Mouse (Mus musculus) cerebral cortex, adult 2 months (tissue): ENCODE data around the gene Sprn.

Source experiments
- WGBS: fragments of 180-500 bp; shearing (Covaris S2); methylation state at CpG from one replicate; pipeline ENCODE4 v1.1.7; 2018; 5-methylcytosine and 5-hydroxymethylcytosine counted together

Sprn gene

GRCm38 (mm10) chr7:140144550-140144949 lies 10.1 kb downstream of the Sprn start:
- 90% methylated on average over 4 of the region's 4 CpGs for WGBS

GRCm38 (mm10) chr7:140141350-140141749 lies 13.3 kb downstream of the Sprn start:
- 6% methylated on average over 14 of the region's 14 CpGs for WGBS

DNA sequence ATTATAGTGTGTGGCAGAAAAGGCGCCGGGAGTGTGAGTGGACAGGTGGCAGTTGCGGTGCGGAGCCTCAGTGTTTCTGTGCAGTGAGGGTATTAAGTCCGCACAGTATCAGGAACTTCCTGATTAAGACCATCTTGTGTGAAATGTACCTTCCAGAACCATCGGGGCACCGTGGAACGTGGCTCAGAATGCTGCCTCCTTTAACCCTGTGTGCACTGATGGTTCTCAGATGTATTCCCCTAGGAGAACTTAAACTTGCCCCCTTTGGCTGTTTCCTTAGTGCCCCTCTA lies 16.7 kb downstream of the Sprn start:
- 0% methylated on average over 8 of the region's 8 CpGs for WGBS

GRCm38 (mm10) chr7:140137135-140138020 lies 17.3 kb downstream of the Sprn start, which contains the start of gene Mtg1:
Gene Mtg1, plus strand, starts transcription at chr7:140137564.
- WGBS: 2% methylated on average over 39 of the region's 39 CpGs

GRCm38 (mm10) chr7:140135106-140135770 lies 19.4 kb downstream of the Sprn start:
- 89% methylated on average over 5 of the region's 5 CpGs for WGBS

- 86% methylated on average over 7 of the region's 7 CpGs for WGBS
Measured at GRCm38 (mm10) chr7:140134033-140134432, 20.6 kb downstream of the Sprn start.

DNA sequence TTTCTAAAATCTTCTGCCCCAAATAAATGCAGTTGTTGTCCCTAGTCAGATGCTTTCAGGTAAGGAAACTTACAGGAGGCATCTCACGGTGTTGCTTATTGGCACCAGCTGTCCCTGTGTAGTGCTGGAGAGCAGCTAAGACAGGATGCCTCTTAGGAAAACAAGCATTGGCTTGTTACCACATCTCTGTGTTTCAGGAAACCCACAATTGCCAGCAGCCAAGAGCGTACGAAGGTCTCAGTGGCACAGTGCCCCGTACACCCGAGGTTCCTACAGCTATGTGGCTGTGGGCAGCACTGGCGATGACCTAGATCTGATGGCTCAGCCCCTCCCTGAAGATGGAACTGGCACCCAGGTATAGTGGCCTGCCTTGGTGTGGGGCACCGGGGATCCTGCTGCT lies 22.5 kb downstream of the Sprn start:
- 87% methylated on average over 7 of the region's 7 CpGs for WGBS

DNA sequence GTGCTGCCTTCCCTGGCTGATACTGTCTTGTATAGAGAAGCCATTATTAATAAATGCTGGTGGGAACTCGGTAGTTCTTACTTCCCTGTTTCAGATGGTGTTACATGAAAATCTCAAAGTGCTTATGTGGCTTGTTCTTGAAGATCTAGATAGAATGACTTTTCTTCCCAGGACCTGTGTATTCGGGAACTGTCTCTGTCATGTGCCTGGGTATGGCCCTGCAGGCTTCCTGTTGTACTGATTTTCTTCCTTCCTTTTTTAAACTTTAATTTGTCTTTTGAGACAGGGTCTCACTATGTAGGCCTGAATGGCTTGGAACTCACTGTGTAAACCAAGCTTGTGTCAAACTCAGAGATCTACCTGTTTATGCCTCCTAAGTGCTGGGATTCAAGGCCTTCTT lies 26.8 kb downstream of the Sprn start:
- 90% methylated on average over 2 of the region's 2 CpGs for WGBS

- WGBS: 84% methylated on average over 3 of the region's 3 CpGs
Measured at GRCm38 (mm10) chr7:140126934-140127333, 27.7 kb downstream of the Sprn start.

DNA sequence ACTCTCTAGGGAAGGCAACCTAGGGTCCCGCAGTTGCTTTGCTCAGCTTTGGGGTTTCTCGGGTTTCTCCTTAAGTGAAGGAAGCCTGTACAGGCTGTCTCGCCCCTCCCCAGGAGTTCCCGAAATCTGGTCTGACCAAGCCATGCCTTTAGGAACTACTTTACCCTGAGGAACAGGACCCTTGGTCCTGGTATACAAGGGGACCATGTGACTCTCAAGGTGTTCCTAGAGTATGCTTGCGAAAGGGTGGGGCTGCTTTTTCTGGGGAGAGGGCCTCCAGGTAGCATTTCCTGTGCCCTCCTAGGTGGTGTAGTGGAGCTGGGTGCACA lies 28.7 kb downstream of the Sprn start:
- 11% methylated on average over 5 of the region's 5 CpGs for WGBS

GRCm38 (mm10) chr7:140125278-140126021 lies 29.2 kb downstream of the Sprn start:
- WGBS: under 1% methylated on average over 40 of the region's 40 CpGs

DNA sequence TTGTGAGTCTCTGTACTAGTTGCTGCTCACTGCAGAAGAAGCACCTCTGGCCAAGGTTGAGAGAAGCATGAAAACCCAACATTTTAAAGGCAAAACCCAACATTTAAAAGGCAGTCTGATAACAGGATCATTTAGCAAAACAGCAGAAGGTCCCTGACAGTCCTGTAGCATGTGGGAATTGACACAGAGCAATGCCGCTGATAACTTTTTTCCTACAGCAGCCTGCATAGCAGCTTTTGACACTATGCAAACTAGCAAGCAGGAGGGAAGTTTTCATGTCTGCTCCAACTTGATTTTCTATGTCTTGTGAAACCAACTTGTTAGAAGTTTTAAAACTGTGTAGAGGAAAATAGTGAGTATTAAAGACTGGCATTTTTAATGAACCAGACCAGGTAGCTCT lies 30.3 kb downstream of the Sprn start:
- 84% methylated on average over 1 of the region's 1 CpGs for WGBS

DNA sequence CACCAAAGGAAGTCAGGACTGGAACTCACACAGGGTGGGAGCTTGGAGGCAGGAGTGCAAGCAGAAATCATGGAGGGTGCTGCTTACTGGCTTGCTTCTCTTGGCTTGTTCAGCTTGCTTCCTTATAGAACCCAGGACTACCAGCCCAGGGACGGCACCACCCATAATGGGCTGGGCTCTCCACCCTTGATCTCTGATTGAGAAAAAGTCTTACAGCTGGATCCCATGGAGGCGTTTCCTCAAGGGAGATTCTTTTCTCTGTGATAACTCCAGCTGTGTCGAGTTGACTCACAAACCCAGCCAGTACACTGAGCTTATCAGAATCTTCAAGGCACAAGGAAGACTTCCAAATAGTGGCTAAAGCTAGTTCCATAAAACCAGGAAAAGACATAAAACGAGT lies 31.9 kb downstream of the Sprn start:
- WGBS: 52% methylated on average over 4 of the region's 4 CpGs

DNA sequence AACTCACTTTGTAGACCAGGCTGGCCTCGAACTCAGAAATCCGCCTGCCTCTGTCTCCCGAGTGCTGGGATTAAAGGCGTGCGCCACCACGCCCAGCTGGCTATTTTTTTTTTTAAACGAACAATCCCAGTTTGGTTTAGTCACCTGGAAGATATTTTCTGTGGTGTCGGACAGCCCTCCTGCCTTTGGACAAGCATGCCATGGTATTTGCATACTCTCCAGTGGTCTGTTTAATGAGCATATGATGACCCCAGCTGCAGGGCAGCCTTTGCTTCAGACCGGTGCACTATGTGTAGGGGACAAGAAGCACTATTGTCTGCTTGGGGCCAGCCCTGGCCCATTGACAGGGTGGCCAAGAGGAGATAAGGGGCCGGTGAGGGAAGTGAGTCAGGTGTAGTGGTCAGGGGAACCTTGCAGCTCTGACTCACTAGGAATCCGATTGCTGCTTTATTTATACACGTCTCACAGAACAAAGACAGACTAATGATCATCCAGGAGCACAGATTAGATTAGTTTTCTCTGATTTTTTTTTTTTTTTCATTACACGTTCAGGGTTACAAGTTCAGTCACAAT lies 33.3 kb downstream of the Sprn start:
- 75% methylated on average over 13 of the region's 13 CpGs for WGBS

DNA sequence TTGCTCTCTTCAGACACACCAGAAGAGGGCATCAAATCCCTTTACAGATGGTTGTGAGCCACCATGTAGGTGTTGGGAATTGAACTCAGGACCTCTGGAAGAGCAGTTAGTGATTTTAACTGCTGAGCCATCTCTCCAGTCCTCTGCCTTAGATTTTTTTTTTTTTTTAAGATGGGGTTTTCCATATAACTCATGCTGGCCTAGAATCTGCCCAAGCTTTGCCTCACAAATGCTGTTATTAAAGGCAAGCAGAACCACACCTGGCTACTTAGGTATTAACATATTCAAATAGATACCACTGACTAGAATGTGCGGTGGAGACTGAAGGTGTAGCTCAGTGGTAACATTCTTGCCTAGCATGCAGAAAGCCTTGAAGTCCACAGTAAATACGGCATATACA lies 34.2 kb downstream of the Sprn start:
- WGBS: 94% methylated on average over 2 of the region's 2 CpGs

- 3% methylated on average over 28 of the region's 28 CpGs for WGBS
Measured at GRCm38 (mm10) chr7:140116329-140117054, 38.2 kb downstream of the Sprn start, which contains the start of gene Echs1. Gene Echs1, minus strand, starts transcription at chr7:140116476.

GRCm38 (mm10) chr7:140115583-140116328 lies 38.9 kb downstream of the Sprn start, which contains the start of gene Paox:
Gene Paox, plus strand, starts transcription at chr7:140115799.
- under 1% methylated on average over 23 of the region's 23 CpGs for WGBS

GRCm38 (mm10) chr7:140111943-140112342 lies 42.7 kb downstream of the Sprn start:
- WGBS: 66% methylated on average over 3 of the region's 3 CpGs

GRCm38 (mm10) chr7:140104009-140104408 lies 50.7 kb downstream of the Sprn start:
- 85% methylated on average over 4 of the region's 4 CpGs for WGBS

- WGBS: 1% methylated on average over 30 of the region's 30 CpGs
Measured at GRCm38 (mm10) chr7:140101993-140102860, 52.5 kb downstream of the Sprn start, which contains the start of gene Fuom. Gene Fuom, minus strand, starts transcription at chr7:140102441.
